Mouse (Mus musculus): ENCODE measurements at regions not wholly inside any gene's neighbourhood (a gene's known extent, or its start where the extent isn't known, plus 50 kb on each side); places are given as distances from the start of the nearest gene placed in this dataset.
A peak's percentile ranks its signal among the peaks of the same experiment; 100 is the strongest.

GRCm38 (mm10) chr15:56834621-56835020 lies 642.8 kb downstream of the Slc22a22 start:
- Histone ChIP-seq H3K27ac (ENCODE audit: low read length) (no peak overlapping the region), H3K9me3 (ENCODE audit: low read length) (no peaks in the 10 kb centered on the region), H3K4me1 (ENCODE audit: insufficient read depth, low read length) (no peaks in the 10 kb centered on the region), H3K27me3 (ENCODE audit: insufficient read depth, low read length) (no peaks in the 10 kb centered on the region), H3K4me2 (replicated peaks; ENCODE audit: low read depth, low read length) (no peak overlapping the region), H3K4me3 (ENCODE audit: low read length) (no peak overlapping the region), H3K9ac (replicated peaks; ENCODE audit: low read length) (no peak overlapping the region), H3K36me3 (ENCODE audit: insufficient read depth, low read length) (no peaks in the 10 kb centered on the region)
- no peak for ATAC-seq (ENCODE audit: low FRiP score, low TSS enrichment)
- 91% methylated on average over 2 of the region's 2 CpGs for WGBS

GRCm38 (mm10) chr15:56832666-56833065 lies 644.8 kb downstream of the Slc22a22 start:
- WGBS: 94% methylated on average over 7 of the region's 7 CpGs
- H3K9me3 ChIP-seq (ENCODE audit: low read length): no peaks in the 10 kb centered on the region
- H3K4me2 ChIP-seq (replicated peaks; ENCODE audit: low read depth, low read length): no peak overlapping the region
- ATAC-seq (ENCODE audit: low FRiP score, low TSS enrichment): no peak
- H3K27ac ChIP-seq (ENCODE audit: low read length): no peak overlapping the region
- no peaks in the 10 kb centered on the region for H3K27me3 ChIP-seq (ENCODE audit: insufficient read depth, low read length)
- no peak overlapping the region for H3K4me3 ChIP-seq (ENCODE audit: low read length)
- no peaks in the 10 kb centered on the region for H3K36me3 ChIP-seq (ENCODE audit: insufficient read depth, low read length)
- no peak overlapping the region for H3K9ac ChIP-seq (replicated peaks; ENCODE audit: low read length)
- no peaks in the 10 kb centered on the region for H3K4me1 ChIP-seq (ENCODE audit: insufficient read depth, low read length)

GRCm38 (mm10) chr15:56820977-56821579 lies 656.3 kb downstream of the Slc22a22 start:
- no peak overlapping the region for H3K27ac ChIP-seq (ENCODE audit: low read length)
- H3K9ac ChIP-seq (replicated peaks; ENCODE audit: low read length): no peak overlapping the region
- H3K4me3 ChIP-seq (ENCODE audit: low read length): no peak overlapping the region
- H3K27me3 ChIP-seq (ENCODE audit: insufficient read depth, low read length): no peaks in the 10 kb centered on the region
- no peak overlapping the region for H3K4me2 ChIP-seq (replicated peaks; ENCODE audit: low read depth, low read length)
- no peaks in the 10 kb centered on the region for H3K4me1 ChIP-seq (ENCODE audit: insufficient read depth, low read length)
- no peak for ATAC-seq (ENCODE audit: low FRiP score, low TSS enrichment)
- no peaks in the 10 kb centered on the region for H3K9me3 ChIP-seq (ENCODE audit: low read length)
- 76% methylated on average over 8 of the region's 8 CpGs for WGBS
- no peaks in the 10 kb centered on the region for H3K36me3 ChIP-seq (ENCODE audit: insufficient read depth, low read length)

GRCm38 (mm10) chr15:56820256-56820976 lies 657.0 kb downstream of the Slc22a22 start:
- Histone ChIP-seq H3K4me3 (ENCODE audit: low read length) (no peak overlapping the region), H3K27me3 (ENCODE audit: insufficient read depth, low read length) (no peaks in the 10 kb centered on the region), H3K36me3 (ENCODE audit: insufficient read depth, low read length) (no peaks in the 10 kb centered on the region), H3K4me2 (replicated peaks; ENCODE audit: low read depth, low read length) (no peak overlapping the region), H3K9ac (replicated peaks; ENCODE audit: low read length) (no peak overlapping the region), H3K9me3 (ENCODE audit: low read length) (no peaks in the 10 kb centered on the region), H3K27ac (ENCODE audit: low read length) (no peak overlapping the region), H3K4me1 (ENCODE audit: insufficient read depth, low read length) (no peaks in the 10 kb centered on the region)
- WGBS: 75% methylated on average over 4 of the region's 4 CpGs
- ATAC-seq (ENCODE audit: low FRiP score, low TSS enrichment): no peak

GRCm38 (mm10) chr15:56818158-56818690 lies 659.2 kb downstream of the Slc22a22 start:
- ATAC-seq (ENCODE audit: low FRiP score, low TSS enrichment): 0 out of 2 replicates have a peak, but pooled peaks have one; percentile 6
- Histone ChIP-seq H3K27ac (ENCODE audit: low read length) (no peak overlapping the region), H3K4me3 (ENCODE audit: low read length) (no peak overlapping the region), H3K4me2 (replicated peaks; ENCODE audit: low read depth, low read length) (no peak overlapping the region), H3K9ac (replicated peaks; ENCODE audit: low read length) (no peak overlapping the region), H3K27me3 (ENCODE audit: insufficient read depth, low read length) (no peaks in the 10 kb centered on the region), H3K4me1 (ENCODE audit: insufficient read depth, low read length) (no peaks in the 10 kb centered on the region), H3K9me3 (ENCODE audit: low read length) (no peaks in the 10 kb centered on the region), H3K36me3 (ENCODE audit: insufficient read depth, low read length) (no peaks in the 10 kb centered on the region)
- WGBS: 31% methylated on average over 4 of the region's 4 CpGs

GRCm38 (mm10) chr15:56817204-56818157 lies 659.9 kb downstream of the Slc22a22 start:
- no peak for ATAC-seq (ENCODE audit: low FRiP score, low TSS enrichment)
- no peaks in the 10 kb centered on the region for H3K36me3 ChIP-seq (ENCODE audit: insufficient read depth, low read length)
- H3K4me1 ChIP-seq (ENCODE audit: insufficient read depth, low read length): no peaks in the 10 kb centered on the region
- 61% methylated on average over 5 of the region's 5 CpGs for WGBS
- H3K27me3 ChIP-seq (ENCODE audit: insufficient read depth, low read length): no peaks in the 10 kb centered on the region
- H3K27ac ChIP-seq (ENCODE audit: low read length): no peak overlapping the region
- no peaks in the 10 kb centered on the region for H3K9me3 ChIP-seq (ENCODE audit: low read length)
- no peak overlapping the region for H3K9ac ChIP-seq (replicated peaks; ENCODE audit: low read length)
- no peak overlapping the region for H3K4me2 ChIP-seq (replicated peaks; ENCODE audit: low read depth, low read length)
- H3K4me3 ChIP-seq (ENCODE audit: low read length): no peak overlapping the region

GRCm38 (mm10) chr15:56813876-56814275 lies 663.5 kb downstream of the Slc22a22 start:
- H3K27me3 ChIP-seq (ENCODE audit: insufficient read depth, low read length): no peaks in the 10 kb centered on the region
- no peak overlapping the region for H3K9ac ChIP-seq (replicated peaks; ENCODE audit: low read length)
- no peaks in the 10 kb centered on the region for H3K9me3 ChIP-seq (ENCODE audit: low read length)
- ATAC-seq (ENCODE audit: low FRiP score, low TSS enrichment): no peak
- H3K4me1 ChIP-seq (ENCODE audit: insufficient read depth, low read length): no peaks in the 10 kb centered on the region
- 26% methylated on average over 5 of the region's 5 CpGs for WGBS
- H3K4me2 ChIP-seq (replicated peaks; ENCODE audit: low read depth, low read length): no peak overlapping the region
- no peaks in the 10 kb centered on the region for H3K36me3 ChIP-seq (ENCODE audit: insufficient read depth, low read length)
- no peak overlapping the region for H3K27ac ChIP-seq (ENCODE audit: low read length)
- H3K4me3 ChIP-seq (ENCODE audit: low read length): no peak overlapping the region

GRCm38 (mm10) chr15:56810151-56810550 lies 667.3 kb downstream of the Slc22a22 start:
- no peaks in the 10 kb centered on the region for H3K4me1 ChIP-seq (ENCODE audit: insufficient read depth, low read length)
- no peak overlapping the region; the same call in 1 of the 2 replicates for H3K4me3 ChIP-seq (ENCODE audit: low read length)
- H3K4me2 ChIP-seq (replicated peaks; ENCODE audit: low read depth, low read length): peak overlapping the region; percentile 35
- no peaks in the 10 kb centered on the region for H3K27me3 ChIP-seq (ENCODE audit: insufficient read depth, low read length)
- no peak overlapping the region for H3K27ac ChIP-seq (ENCODE audit: low read length)
- no peaks in the 10 kb centered on the region for H3K36me3 ChIP-seq (ENCODE audit: insufficient read depth, low read length)
- no peaks in the 10 kb centered on the region for H3K9me3 ChIP-seq (ENCODE audit: low read length)
- H3K9ac ChIP-seq (replicated peaks; ENCODE audit: low read length): no peak overlapping the region
- WGBS: 51% methylated on average over 13 of the region's 13 CpGs
- ATAC-seq (ENCODE audit: low FRiP score, low TSS enrichment): no peak

GRCm38 (mm10) chr15:56807611-56808010 lies 669.8 kb downstream of the Slc22a22 start:
- no peaks in the 10 kb centered on the region for H3K27me3 ChIP-seq (ENCODE audit: insufficient read depth, low read length)
- H3K4me1 ChIP-seq (ENCODE audit: insufficient read depth, low read length): no peaks in the 10 kb centered on the region
- H3K4me3 ChIP-seq (ENCODE audit: low read length): no peak overlapping the region
- ATAC-seq (ENCODE audit: low FRiP score, low TSS enrichment): no peak
- no peak overlapping the region for H3K4me2 ChIP-seq (replicated peaks; ENCODE audit: low read depth, low read length)
- no peaks in the 10 kb centered on the region for H3K9me3 ChIP-seq (ENCODE audit: low read length)
- WGBS: 40% methylated on average over 5 of the region's 5 CpGs
- no peak overlapping the region for H3K9ac ChIP-seq (replicated peaks; ENCODE audit: low read length)
- H3K27ac ChIP-seq (ENCODE audit: low read length): no peak overlapping the region
- H3K36me3 ChIP-seq (ENCODE audit: insufficient read depth, low read length): no peaks in the 10 kb centered on the region

All from kidney, embryonic 16.5 days (tissue).